In genomic region chr9:83834748-83835313, GRCm38 (mm10) we compare ENCODE assay signal across 8 mouse cellular contexts. TPM values are rescaled to one million over a fixed set of nuclear protein-coding genes. Genes with fewer than 3 reads are reported as not detected.
DNase-seq lines count a peak whose midpoint lies in the region; ATAC-seq and TF ChIP-seq lines count a peak whose summit lies in the region.

No protein-coding gene starts in this region.

- no peaks in the 10 kb centered on the region for H3K27me3 ChIP-seq in C2C12 (ENCODE audit: control insufficient read depth, insufficient read depth, insufficient read length)
- no peaks in the 10 kb centered on the region for H3K27me3 ChIP-seq in forebrain, embryonic 15.5 days
- H3K27me3 ChIP-seq in liver, embryonic 16.5 days (ENCODE audit: control insufficient read depth, insufficient read depth, low read depth, low read length), result no peaks in the 10 kb centered on the region

- peak overlapping the region; percentile 90 for H3K9ac ChIP-seq in forebrain, embryonic 15.5 days (replicated peaks)
- peak overlapping the region; percentile 93 for H3K9ac ChIP-seq in liver, embryonic 16.5 days (ENCODE audit: low read depth, low read length)

- peaks cover 46% of the 10 kb centered on the region for H3K79me2 ChIP-seq in C2C12 (ENCODE audit: control insufficient read depth, insufficient read depth)

- no peaks in the 10 kb centered on the region for H3K9me3 ChIP-seq in forebrain, embryonic 15.5 days
- no peaks in the 10 kb centered on the region for H3K9me3 ChIP-seq in liver, embryonic 16.5 days (replicated peaks; ENCODE audit: control insufficient read depth, low read length)

- H3K79me3 ChIP-seq in C2C12 (ENCODE audit: low read depth), result peaks cover 29% of the 10 kb centered on the region

- no peak; the same call in 1 of the 2 replicates for ATAC-seq in forebrain, embryonic 15.5 days (replicated peaks)
- ATAC-seq in liver, embryonic 16.5 days (ENCODE audit: low read depth), result peak; percentile 69

- H3K4me1 ChIP-seq in forebrain, embryonic 15.5 days, result peaks cover 20% of the 10 kb centered on the region
- H3K4me1 ChIP-seq in liver, embryonic 16.5 days (ENCODE audit: control insufficient read depth, low read depth, low read length), result peaks cover 12% of the 10 kb centered on the region

- peak; percentile 9 for DNase-seq in embryo, embryonic 10 days (ENCODE audit: low spot score)
- DNase-seq in embryo, embryonic 11 days, result no peak
- DNase-seq in cerebellum, postnatal 10 days, result no peak
- DNase-seq in ovary, postnatal 10 days (ENCODE audit: low spot score), result no peak
- no peak for DNase-seq in kidney, postnatal 10 days

- H3ac ChIP-seq in C2C12 (ENCODE audit: control insufficient read depth, insufficient read length, low read depth), result peak overlapping the region; percentile 63

- peak overlapping the region; percentile 52 for H3K4me3 ChIP-seq in C2C12 (ENCODE audit: insufficient read depth, poor library complexity, severe bottlenecking)
- H3K4me3 ChIP-seq in forebrain, embryonic 15.5 days, result peak overlapping the region; percentile 62
- H3K4me3 ChIP-seq in liver, embryonic 16.5 days (ENCODE audit: low read depth, low read length), result peak overlapping the region; percentile 98

- no peak for TF ChIP-seq CTCF in C2C12 (IDR thresholded peaks at IDR 0.05; ENCODE audit: control insufficient read depth, insufficient read depth, insufficient read length)

- peak overlapping the region; percentile 97; the same call in 1 of the 2 replicates for H3K27ac ChIP-seq in forebrain, embryonic 15.5 days (replicated peaks)
- H3K27ac ChIP-seq in liver, embryonic 16.5 days (ENCODE audit: low read length), result peak overlapping the region; percentile 70

- peaks cover 4% of the 10 kb centered on the region for H3K36me3 ChIP-seq in C2C12 (ENCODE audit: control insufficient read depth, insufficient read depth)
- peaks cover 3% of the 10 kb centered on the region; the same call in 1 of the 2 replicates for H3K36me3 ChIP-seq in forebrain, embryonic 15.5 days
- peaks cover 4% of the 10 kb centered on the region for H3K36me3 ChIP-seq in liver, embryonic 16.5 days (ENCODE audit: control insufficient read depth, insufficient read depth)

- H3K4me2 ChIP-seq in forebrain, embryonic 15.5 days (replicated peaks), result peak overlapping the region; percentile 90
- peak overlapping the region; percentile 86 for H3K4me2 ChIP-seq in liver, embryonic 16.5 days (ENCODE audit: low read depth, low read length)

- WGBS in forebrain, embryonic 15.5 days, result under 1% methylated on average over 27 of the region's 27 CpGs
- under 1% methylated on average over 27 of the region's 27 CpGs for WGBS in liver, embryonic 16.5 days (ENCODE audit: insufficient replicate concordance)

TF ChIP-seq in C2C12, 6 proteins besides CTCF, POLR2A, EP300 and RAD21:
- TF ChIP-seq CEBPB (IDR thresholded peaks at IDR 0.05; ENCODE audit: low read depth) (no peak), MAX (IDR thresholded peaks at IDR 0.05) (no peak), MYOG (IDR thresholded peaks at IDR 0.05; ENCODE audit: control insufficient read depth, extremely low read depth, insufficient read length) (no peak), FOSL1 (IDR thresholded peaks at IDR 0.05; ENCODE audit: insufficient read depth, low read length, poor library complexity, severe bottlenecking) (no peak), USF1 (IDR thresholded peaks at IDR 0.05; ENCODE audit: low read depth) (no peak), MYOD1 (IDR thresholded peaks at IDR 0.05; ENCODE audit: control insufficient read depth, insufficient read length, low read depth) (no peak)
TF ChIP-seq in C2C12: peak in this region for 0.

RNA-seq across cellular contexts. Expression of gene Ttk, which starts 0.3 kb away (rescaled TPM):
- polyA plus RNA-seq in C2C12 (2012; fragmentation: generic; extraction: Trizol), result 8.1 TPM
- polyA plus RNA-seq in forebrain, embryonic 15.5 days (2015; fragmentation: Nextera tagmentation; extraction: Ambion mirVana), result 17.3 TPM in 2 replicates
- polyA plus RNA-seq in liver, embryonic 16.5 days (2015; fragmentation: Nextera tagmentation; extraction: Ambion mirVana), result 16.5 and 17.9 TPM in 2 replicates

RNA-seq across cellular contexts. Expression of gene Elovl4, which starts 28.8 kb away (rescaled TPM):
- 5.1 TPM for polyA plus RNA-seq in C2C12 (2012; fragmentation: generic; extraction: Trizol)
- polyA plus RNA-seq in forebrain, embryonic 15.5 days (2015; fragmentation: Nextera tagmentation; extraction: Ambion mirVana), result 66.1 and 72.0 TPM in 2 replicates
- polyA plus RNA-seq in liver, embryonic 16.5 days (2015; fragmentation: Nextera tagmentation; extraction: Ambion mirVana), result 0.04 and 0.25 TPM in 2 replicates

Comparison
In these comparisons a context has a peak if more than half of its experiments do, and no peak if none do; other contexts are left out.
1. RNA of gene Elovl4, which starts 28.8 kb away (polyA plus RNA-seq): 66.1 to 72.0 TPM in forebrain, embryonic 15.5 days; 5.1 TPM in C2C12 (single experiment) and 0.04 to 0.25 TPM in liver, embryonic 16.5 days; every median in the first group is over 10 times any median in the second.
2. Peak in every context shown above with its lines, with median percentiles within 50 percentile points of each other: H3K4me3 ChIP-seq.